1 mouse cellular context compared by ENCODE assay signal in genomic region chr13:21784311-21784710, GRCm38 (mm10).
TF ChIP-seq lines count a peak whose summit lies in the region.

No protein-coding gene starts in this region.

TF ChIP-seq in CH12.LX, 34 proteins besides CTCF, POLR2A, EP300 and RAD21 (continued from another document):
- TF ChIP-seq SMC3 (IDR thresholded peaks at IDR 0.05; ENCODE audit: low read depth, low read length) (no peak), IRF4 (IDR thresholded peaks at IDR 0.05; ENCODE audit: low read depth, low read length) (no peak), MAFK (IDR thresholded peaks at IDR 0.05; ENCODE audit: insufficient replicate concordance, low read length) (no peak), NELFE (IDR thresholded peaks at IDR 0.05; ENCODE audit: low read depth, low read length) (no peak; the same call in 1 of the 2 replicates), USF2 (conservative IDR thresholded peaks at IDR 0.05; ENCODE audit: low read depth, low read length) (no peak), TCF12 (IDR thresholded peaks at IDR 0.05; ENCODE audit: low read depth, low read length) (no peak), ZMIZ1 (IDR thresholded peaks at IDR 0.05; ENCODE audit: low read depth, low read length) (no peak), USF1 (IDR thresholded peaks at IDR 0.05; ENCODE audit: low read depth, low read length) (no peak)
TF ChIP-seq in CH12.LX: peak in this region for 0.
